Mouse (Mus musculus) CH12.LX (cell line): Measurements from ENCODE around the gene Dcdc2b. TPM values are rescaled to one million over a fixed set of nuclear protein-coding genes. Genes with fewer than 3 reads are reported as not detected.

Source experiments
- DNase-seq: peaks from one replicate; pipeline ENCODE4 v3.0.0-alpha.2; 2013; ENCODE audit errors: extremely low read depth
- H3K27ac ChIP-seq: 2 replicates; pipeline ENCODE4 v1.5.1; 2012; ENCODE audit warnings: low read depth, mild to moderate bottlenecking, control low read depth, moderate library complexity; ENCODE audit not compliant: insufficient read depth
- H3K27me3 ChIP-seq: replicated peaks from 2 replicates; pipeline ENCODE3; 2012; ENCODE audit warnings: inconsistent platforms
- H3K36me3 ChIP-seq, 2 experiments: replicated peaks in 1 of 2; 2 replicates each; pipeline versions ENCODE3 to v1.6.1; 2012; ENCODE audit warnings: inconsistent platforms in 1 of 2, low read length in 1 of 2, mild to moderate bottlenecking in 1 of 2, mixed read lengths in 1 of 2, moderate library complexity in 1 of 2; ENCODE audit not compliant: control insufficient read depth in 1 of 2, insufficient read depth in 1 of 2
- H3K4me1 ChIP-seq, 2 experiments: 2 replicates each; pipeline ENCODE4 v1.6.1; 2012; ENCODE audit warnings: inconsistent platforms in 1 of 2, moderate library complexity in 1 of 2; ENCODE audit not compliant: insufficient read depth in 2 of 2, control insufficient read depth in 1 of 2
- H3K4me2 ChIP-seq: 2 replicates; pipeline ENCODE4 v1.6.1; 2012; ENCODE audit warnings: low read depth, mild to moderate bottlenecking, control low read depth; ENCODE audit not compliant: poor library complexity, insufficient read depth, severe bottlenecking
- H3K4me3 ChIP-seq, 3 experiments: fragments of 150-350 bp in 1 of 3; sonication (generic) in 1 of 3; replicated peaks in 1 of 3; 2 replicates each; pipeline versions ENCODE3 to v1.5.1; 2011 to 2012; ENCODE audit warnings: low read depth in 2 of 3, low read length in 2 of 3, mild to moderate bottlenecking in 2 of 3, moderate library complexity in 2 of 3, control low read depth in 1 of 3, improper control_type of control experiment in 1 of 3, inconsistent platforms in 1 of 3, mixed read lengths in 1 of 3; ENCODE audit not compliant: poor library complexity in 1 of 3
- H3K79me2 ChIP-seq: replicated peaks from 2 replicates; pipeline ENCODE4 v1.6.1; 2012; ENCODE audit warnings: mild to moderate bottlenecking, moderate library complexity; ENCODE audit not compliant: control insufficient read depth, poor library complexity, insufficient read depth, severe bottlenecking; ENCODE audit errors: extremely low read depth
- H3K9ac ChIP-seq: 2 replicates; pipeline ENCODE4 v1.6.1; 2012; ENCODE audit warnings: low read depth, mild to moderate bottlenecking, control low read depth, moderate library complexity; ENCODE audit not compliant: insufficient read depth
- H3K9me3 ChIP-seq: replicated peaks from 2 replicates; pipeline ENCODE3; 2012; ENCODE audit warnings: low read length, inconsistent platforms, mixed read lengths
- CHD1 ChIP-seq: IDR thresholded peaks from 2 replicates; pipeline ENCODE4 v1.6.1; 2012; ENCODE audit warnings: low read depth, low read length, improper control_type of control experiment, inconsistent platforms
- CHD2 ChIP-seq: IDR thresholded peaks from 2 replicates; pipeline ENCODE4 v1.6.1; 2011; ENCODE audit warnings: low read length, improper control_type of control experiment
- CTCF ChIP-seq, 2 experiments: IDR thresholded peaks in 1 of 2; conservative IDR thresholded peaks in 1 of 2; 2 replicates each; pipeline ENCODE4 v1.5.1; 2011 to 2012; ENCODE audit warnings: low read depth in 2 of 2, low read length in 2 of 2, improper control_type of control experiment in 1 of 2, inconsistent platforms in 1 of 2, mild to moderate bottlenecking in 1 of 2, moderate library complexity in 1 of 2
- E2F4 ChIP-seq: IDR thresholded peaks from 2 replicates; pipeline ENCODE4 v1.6.1; 2011; ENCODE audit warnings: low read depth, low read length, improper control_type of control experiment; ENCODE audit not compliant: insufficient replicate concordance
- ELF1 ChIP-seq: IDR thresholded peaks from 2 replicates; pipeline ENCODE4 v1.6.1; 2014; ENCODE audit warnings: low read depth, mild to moderate bottlenecking, inconsistent platforms, low read length, improper control_type of control experiment
- EP300 ChIP-seq: IDR thresholded peaks from 2 replicates; pipeline ENCODE4 v1.6.1; 2011; ENCODE audit warnings: low read length, improper control_type of control experiment
- ETS1 ChIP-seq: conservative IDR thresholded peaks from 2 replicates; pipeline ENCODE4 v1.6.1; 2012; ENCODE audit warnings: low read depth, mild to moderate bottlenecking, inconsistent platforms, low read length, improper control_type of control experiment, moderate library complexity
- HCFC1 ChIP-seq: IDR thresholded peaks from 2 replicates; pipeline ENCODE4 v1.6.1; 2012; ENCODE audit warnings: low read depth, mild to moderate bottlenecking, inconsistent platforms, low read length, improper control_type of control experiment
- KAT2A ChIP-seq: IDR thresholded peaks from 2 replicates; pipeline ENCODE4 v1.6.1; 2012; ENCODE audit warnings: low read length, improper control_type of control experiment, inconsistent platforms; ENCODE audit not compliant: insufficient replicate concordance
- MAX ChIP-seq: IDR thresholded peaks from 2 replicates; pipeline ENCODE4 v1.6.1; 2011; ENCODE audit warnings: low read length, improper control_type of control experiment
- MAZ ChIP-seq: IDR thresholded peaks from 2 replicates; pipeline ENCODE4 v1.6.1; 2012; ENCODE audit warnings: low read depth, mild to moderate bottlenecking, inconsistent platforms, low read length, improper control_type of control experiment, moderate library complexity
- MXI1 ChIP-seq: IDR thresholded peaks from 2 replicates; pipeline ENCODE4 v1.6.1; 2011; ENCODE audit warnings: mild to moderate bottlenecking, low read depth, low read length, improper control_type of control experiment
- MYC ChIP-seq: IDR thresholded peaks from 2 replicates; pipeline ENCODE4 v1.6.1; 2011; ENCODE audit warnings: low read depth, mild to moderate bottlenecking, improper control_type of control experiment, low read length
- NRF1 ChIP-seq: IDR thresholded peaks from 2 replicates; pipeline ENCODE4 v1.6.1; 2014; ENCODE audit warnings: low read depth, mild to moderate bottlenecking, inconsistent platforms, low read length, improper control_type of control experiment, moderate library complexity
- PAX5 ChIP-seq: IDR thresholded peaks from 2 replicates; pipeline ENCODE4 v1.6.1; 2012; ENCODE audit warnings: low read length, inconsistent platforms, mixed read lengths
- POLR2A ChIP-seq: IDR thresholded peaks from 2 replicates; pipeline ENCODE4 v1.6.1; 2011; ENCODE audit warnings: low read depth, mild to moderate bottlenecking, improper control_type of control experiment, low read length
- POLR2AphosphoS2 ChIP-seq: IDR thresholded peaks from 2 replicates; pipeline ENCODE4 v1.6.1; 2011; ENCODE audit warnings: low read depth, low read length, improper control_type of control experiment
- RAD21 ChIP-seq: IDR thresholded peaks from 2 replicates; pipeline ENCODE4 v1.6.1; 2011; ENCODE audit warnings: low read depth, mild to moderate bottlenecking, low read length, improper control_type of control experiment, moderate library complexity
- RCOR1 ChIP-seq: conservative IDR thresholded peaks from 2 replicates; pipeline ENCODE4 v1.6.1; 2012; ENCODE audit warnings: low read depth, mild to moderate bottlenecking, inconsistent platforms, low read length, improper control_type of control experiment
- SIN3A ChIP-seq: IDR thresholded peaks from 2 replicates; pipeline ENCODE4 v1.6.1; 2012; ENCODE audit warnings: low read length, improper control_type of control experiment, inconsistent platforms
- SMC3 ChIP-seq: IDR thresholded peaks from 2 replicates; pipeline ENCODE4 v1.6.1; 2011; ENCODE audit warnings: low read depth, low read length, improper control_type of control experiment
- TBP ChIP-seq: conservative IDR thresholded peaks from 2 replicates; pipeline ENCODE4 v1.6.1; 2011; ENCODE audit warnings: low read depth, low read length, improper control_type of control experiment
- TCF12 ChIP-seq: IDR thresholded peaks from 2 replicates; pipeline ENCODE4 v1.6.1; 2014; ENCODE audit warnings: low read depth, mild to moderate bottlenecking, inconsistent platforms, low read length, improper control_type of control experiment
- USF2 ChIP-seq: conservative IDR thresholded peaks from 2 replicates; pipeline ENCODE4 v1.6.1; 2011; ENCODE audit warnings: low read depth, low read length, improper control_type of control experiment
- dilution Hi-C: fragments of 300-500 bp; cut with MboI; formaldehyde crosslinking; loops from 2 replicates; pipeline ENCODE4 v1.14.3; 2020; ENCODE audit warnings: low sequenced_read_pairs; ENCODE audit not compliant: extremely low pct_unique_long_range_greater_than_20kb, extremely low pct_ligation_motif_present
- in situ Hi-C: fragments of 300-500 bp; cut with MboI; formaldehyde crosslinking; loops from 3 replicates; pipeline ENCODE4 v1.14.3; 2019; ENCODE audit warnings: low sequenced_read_pairs, low pct_ligation_motif_present, low pct_unique_long_range_greater_than_20kb, mixed read lengths
- polyA plus RNA-seq: library from polyadenylated mRNA; unstranded; fragments of >175 nt; gene quantifications from 2 replicates; pipeline ENCODE4 v1.2.1, GENCODE M21; 2012; ENCODE audit warnings: low read depth; ENCODE audit not compliant: insufficient read length
- total RNA-seq, 2 experiments: library from RNA; depleted of rRNA; stranded (reverse); fragments of 300-350 nt in 1 of 2; fragments of >200 nt in 1 of 2; gene quantifications; 2 replicates each; pipeline ENCODE4 v1.2.3; 2012 to 2014

Dcdc2b gene
- total and polyA plus RNA-seq, 3 experiments: 0.66 to 1.6 TPM; not detected in 1

DNA sequence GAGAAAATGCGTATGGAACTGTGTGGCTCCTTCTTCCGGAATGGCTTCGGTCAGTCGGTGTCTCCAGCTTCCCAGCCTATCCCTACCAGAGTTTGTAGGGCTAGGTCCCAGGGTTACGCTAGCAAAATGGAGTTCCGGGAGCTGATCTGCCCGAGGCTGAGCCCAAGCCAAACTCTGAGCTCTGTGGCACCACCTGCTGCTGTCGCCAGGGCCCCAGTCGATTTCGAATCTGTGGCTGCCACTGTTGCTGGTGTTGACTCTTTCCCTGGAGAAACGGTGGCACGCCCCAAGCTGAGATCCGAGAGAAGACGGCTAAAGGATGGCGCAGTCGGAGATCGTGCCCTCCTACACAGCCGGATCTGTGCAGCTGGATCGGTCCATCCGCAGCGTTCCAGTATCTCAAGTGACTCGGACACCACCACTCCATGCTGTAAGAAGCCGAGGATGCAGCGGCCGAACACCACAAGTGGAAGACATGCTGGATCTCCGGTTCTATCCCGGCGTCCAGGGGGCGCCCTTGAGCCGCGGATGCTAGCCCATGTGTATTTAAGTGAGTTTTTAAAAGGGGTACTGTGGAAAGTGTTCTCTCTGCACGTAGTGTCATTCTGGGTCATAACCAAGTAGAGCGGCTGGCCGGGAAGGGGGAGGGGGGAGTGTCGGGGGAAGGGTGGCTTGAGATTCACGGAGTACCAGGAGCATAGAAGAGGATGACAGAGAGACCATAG, 29.0 kb downstream of the Dcdc2b start:
- Histone ChIP-seq H3K4me1 (peaks cover 10 to 39% of the 10 kb centered on the region in 2 experiments), H3K36me3 (peaks cover under 1 to 25% of the 10 kb centered on the region in 2 experiments), H3K27ac (peak overlapping the region; percentile 92), H3K9ac (peak overlapping the region; percentile 87), H3K4me3 (peak overlapping the region; percentile 51 to 69 (median 60))
- DNase-seq: peak; percentile 93
- TF ChIP-seq USF2 (no peak), CHD2 (peak; percentile 86), ETS1 (no peak; the same call in 1 of the 2 replicates), MXI1 (peak; percentile 86), NRF1 (0 out of 2 replicates have a peak, but pooled peaks have one; percentile 8), SIN3A (peak; percentile 41), RCOR1 (no peak), RAD21 (peak; percentile 70), EP300 (no peak), KAT2A (no peak), HCFC1 (no peak), TCF12 (peak; percentile 46), SMC3 (peak; percentile 59), E2F4 (no peak), POLR2AphosphoS2 (no peak), TBP (peak; percentile 59), MAZ (no peak; the same call in 1 of the 2 replicates), POLR2A (peak; percentile 52), PAX5 (no peak), MYC (peak; percentile 90), ELF1 (peak; percentile 54), CTCF (conservative IDR thresholded peaks at IDR 0.05 in 1 of 2, IDR thresholded peaks at IDR 0.05 in 1 of 2; ENCODE audit: low read depth in 2 of 2, low read length in 2 of 2) (peak; percentile 34 to 89), MAX (peak; percentile 58; the same call in 1 of the 2 replicates), CHD1 (no peak)
- TF ChIP-seq, all 38 proteins: peak for 13
- Histone ChIP-seq H3K9me3 (no peaks in the 10 kb centered on the region), H3K79me2 (peaks cover 8% of the 10 kb centered on the region), H3K27me3 (no peaks in the 10 kb centered on the region), H3K4me2 (peak overlapping the region; percentile 75)
- in situ Hi-C loops (no loop called here), dilution Hi-C loops (no loop called here)
